Mouse (Mus musculus) erythroblast, embryonic 14.5 days (primary cell): Measurements from ENCODE around the gene Gm10382.

Experiments
- GATA1 ChIP-seq: IDR thresholded peaks from 2 replicates; pipeline ENCODE4 v1.6.1; 2012; ENCODE audit warnings: low read length, inconsistent platforms, mixed read lengths
- TAL1 ChIP-seq: IDR thresholded peaks from 3 replicates; pipeline ENCODE4 v1.6.1; 2012; ENCODE audit warnings: low read length, inconsistent platforms, mixed read lengths

DNA sequence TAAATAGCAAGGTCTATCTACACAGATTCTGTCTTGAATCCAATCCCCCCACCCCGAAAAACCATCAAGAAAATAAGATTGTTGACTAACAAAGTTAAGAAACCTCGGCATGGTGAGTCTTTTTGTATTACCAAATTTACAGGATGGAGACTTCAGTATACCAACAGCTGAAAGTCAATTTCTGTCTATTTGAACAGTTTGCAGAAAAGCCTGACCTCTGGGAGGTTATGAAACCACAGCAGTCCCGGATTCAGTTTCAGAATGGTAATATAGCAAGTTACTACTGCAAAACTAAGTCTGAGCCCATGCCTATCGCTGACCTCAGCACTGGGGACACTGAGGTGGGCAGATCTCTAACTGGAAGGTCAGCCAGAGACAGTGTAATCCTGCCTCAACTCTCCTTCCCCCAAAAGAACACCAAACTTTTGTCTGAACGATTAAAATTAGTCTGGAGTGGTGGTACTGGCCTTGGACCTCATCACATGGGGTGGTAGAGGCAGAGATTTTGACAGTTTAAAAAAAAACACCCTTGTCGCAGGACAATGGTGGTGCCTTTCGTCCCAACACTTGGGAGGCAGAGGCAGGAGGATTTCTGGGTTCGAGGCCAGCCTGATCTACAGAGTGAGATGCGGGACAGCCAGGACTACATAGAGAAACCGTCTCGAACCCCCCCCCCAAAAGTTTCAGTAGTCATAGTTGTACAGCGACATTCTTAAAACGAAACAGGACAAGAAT is 597 bp upstream of the Gm10382 start:
- TF ChIP-seq TAL1 (no peak), GATA1 (no peak)
